Mouse (Mus musculus): ENCODE data around the gene Fnbp1l.

Fnbp1l gene

DNA sequence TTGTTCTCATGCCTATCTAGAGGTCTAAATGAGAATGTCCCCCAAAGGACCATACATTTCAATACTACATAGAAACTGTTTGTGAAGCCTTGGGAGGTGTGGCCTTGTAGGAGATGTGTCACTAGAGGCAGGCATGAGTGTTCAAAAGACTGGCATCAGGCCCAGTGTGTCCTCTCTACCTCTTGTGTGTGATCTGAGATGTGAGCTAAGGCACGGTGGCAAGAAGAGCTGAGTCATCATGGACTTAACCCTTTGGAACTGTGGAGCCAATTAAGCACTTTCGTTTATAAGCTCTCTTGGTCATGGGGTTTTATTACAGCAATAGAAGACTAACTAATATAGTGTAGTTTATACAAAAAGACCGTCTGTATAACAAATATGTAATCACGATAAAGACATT, 16.3 kb downstream of the Fnbp1l start:
- DNase-seq (ENCODE audit: low spot score) = no peak

DNA sequence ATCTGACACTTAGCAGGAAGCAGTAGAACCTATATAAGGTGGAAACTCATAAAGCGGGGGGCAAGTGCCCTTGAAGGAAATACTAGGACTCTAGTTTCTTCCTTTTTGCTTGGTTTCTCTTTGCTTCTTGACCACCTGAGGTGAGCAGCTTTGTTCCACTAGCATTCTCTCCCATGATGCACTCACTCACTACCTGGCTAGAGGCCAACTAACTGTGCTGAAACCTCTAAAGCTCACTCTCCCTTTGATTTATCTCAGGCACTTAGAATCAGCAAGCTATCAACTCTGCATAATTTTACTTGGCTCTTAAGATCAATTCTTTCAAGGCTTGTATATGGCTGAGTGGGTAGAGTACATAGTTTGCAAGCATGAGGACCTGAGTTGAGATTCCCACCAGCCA, 17.1 kb downstream of the Fnbp1l start:
- no peak for DNase-seq (ENCODE audit: low spot score)

DNA sequence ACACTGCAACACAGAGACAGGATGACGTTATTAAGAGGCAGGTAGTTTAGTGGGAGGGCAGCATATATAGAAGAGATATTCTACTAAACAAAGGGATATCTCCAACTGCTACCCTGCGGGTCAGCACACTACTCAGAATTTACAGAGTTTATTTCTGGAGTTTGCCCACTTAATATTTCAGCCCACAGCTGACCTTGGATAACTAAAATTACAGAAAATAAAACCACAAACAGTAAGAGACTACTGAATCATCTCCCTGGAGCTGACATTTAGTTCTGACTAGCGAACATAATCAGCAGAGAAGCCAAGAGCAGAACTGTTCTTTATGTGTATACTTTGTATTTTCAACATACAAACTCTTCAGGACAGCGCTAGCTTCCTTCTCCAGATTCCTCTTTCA, 20.2 kb downstream of the Fnbp1l start:
- DNase-seq (ENCODE audit: low spot score) = no peak

GRCm38 (mm10) chr3:122590804-122591203, 28.7 kb downstream of the Fnbp1l start:
- no peak for DNase-seq (ENCODE audit: low spot score)

DNA sequence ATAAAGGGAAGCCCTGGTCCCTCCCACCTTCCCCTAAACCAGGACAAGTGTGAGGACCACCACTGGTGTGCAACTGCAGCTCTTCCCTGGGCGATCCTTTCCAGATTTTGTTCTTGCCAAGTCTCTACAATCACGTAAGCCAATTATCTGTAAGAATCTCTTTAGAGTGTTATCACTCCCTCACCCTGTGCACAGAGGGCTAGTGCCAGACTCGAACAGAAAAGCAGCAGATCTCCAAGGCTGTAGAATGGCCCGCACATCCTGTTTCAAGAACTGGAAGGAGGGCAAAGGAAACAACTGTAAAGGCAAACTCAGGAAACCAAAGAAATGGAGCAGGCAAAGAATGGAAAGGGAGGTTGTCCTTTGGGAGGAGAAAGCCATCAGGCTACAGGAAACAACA, 29.2 kb downstream of the Fnbp1l start:
- DNase-seq (ENCODE audit: low spot score) = no peak

GRCm38 (mm10) chr3:122586918-122587641, 32.4 kb downstream of the Fnbp1l start:
- DNase-seq (ENCODE audit: low spot score) = no peak

- no peak for DNase-seq (ENCODE audit: low spot score)
These were observed 42.2 kb downstream of the Fnbp1l start for GRCm38 (mm10) chr3:122577360-122577759.

GRCm38 (mm10) chr3:122574921-122575320, 44.6 kb downstream of the Fnbp1l start:
- no peak for DNase-seq (ENCODE audit: low spot score)

DNA sequence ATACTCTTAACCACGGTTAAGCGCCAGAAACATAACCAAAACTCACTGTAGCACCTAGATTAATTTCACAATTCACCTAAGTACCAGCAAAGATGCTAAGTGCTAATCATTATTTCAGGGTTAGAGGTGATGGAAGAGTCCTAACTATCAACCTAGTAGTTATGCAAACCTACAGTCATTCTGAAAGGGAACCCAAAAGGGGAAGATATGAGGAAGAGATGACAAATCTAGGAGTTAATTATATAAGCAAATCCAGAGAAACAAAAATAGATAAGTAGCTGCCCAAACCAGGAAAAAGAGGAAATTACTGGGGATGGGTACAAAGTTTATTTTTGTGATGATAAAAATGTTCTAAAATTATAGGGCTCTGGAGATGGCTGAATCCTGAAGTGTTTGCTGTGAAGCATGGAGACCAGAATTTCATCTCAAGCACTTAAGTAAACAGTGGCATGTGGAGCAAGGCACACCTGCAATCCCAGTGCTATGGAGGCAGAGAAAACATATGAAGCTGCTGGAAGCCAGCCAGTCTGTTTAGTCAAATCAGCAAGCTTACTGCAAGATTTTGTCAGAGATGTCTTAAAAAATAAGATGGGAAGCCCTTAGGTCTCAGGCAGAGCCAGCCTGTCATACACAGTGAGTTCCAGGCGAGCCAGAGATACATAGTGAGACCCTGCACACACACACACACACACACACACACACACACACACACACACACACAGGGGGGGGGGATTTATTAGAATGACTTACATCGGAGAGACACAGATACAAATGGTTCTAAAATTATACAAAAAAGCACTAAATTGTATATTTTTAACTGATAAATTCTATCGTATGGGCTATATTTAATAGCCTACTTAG, 45.9 kb downstream of the Fnbp1l start:
- DNase-seq (ENCODE audit: low spot score) = no peak

GRCm38 (mm10) chr3:122566549-122566948, 53.0 kb downstream of the Fnbp1l start:
- DNase-seq (ENCODE audit: low spot score) = no peak

GRCm38 (mm10) chr3:122566112-122566511, 53.4 kb downstream of the Fnbp1l start:
- no peak for DNase-seq (ENCODE audit: low spot score)

GRCm38 (mm10) chr3:122565285-122565684, 54.2 kb downstream of the Fnbp1l start:
- DNase-seq (ENCODE audit: low spot score) = no peak

DNA sequence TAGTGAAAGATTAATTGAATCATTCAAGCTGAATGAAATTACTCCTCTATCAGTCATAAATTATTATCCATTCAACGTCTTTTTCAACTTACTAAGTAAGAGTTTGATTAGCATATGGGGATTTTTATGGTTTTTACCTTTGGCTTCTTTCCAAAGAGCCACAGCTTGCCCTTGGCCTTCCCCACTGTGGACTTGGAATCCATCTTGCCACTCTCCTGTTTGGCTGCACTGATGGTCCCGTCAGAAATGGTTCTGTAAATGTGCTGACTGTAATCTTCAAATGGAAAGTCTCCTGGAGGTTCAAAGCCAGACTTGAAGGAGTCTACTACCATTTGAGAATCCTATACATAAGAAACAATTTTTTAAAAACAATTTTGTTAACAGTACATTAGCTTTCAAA, 61.7 kb downstream of the Fnbp1l start:
- no peak for DNase-seq (ENCODE audit: low spot score)

- DNase-seq (ENCODE audit: low spot score) = no peak
These were observed 68.3 kb downstream of the Fnbp1l start for GRCm38 (mm10) chr3:122551174-122551573.

DNA sequence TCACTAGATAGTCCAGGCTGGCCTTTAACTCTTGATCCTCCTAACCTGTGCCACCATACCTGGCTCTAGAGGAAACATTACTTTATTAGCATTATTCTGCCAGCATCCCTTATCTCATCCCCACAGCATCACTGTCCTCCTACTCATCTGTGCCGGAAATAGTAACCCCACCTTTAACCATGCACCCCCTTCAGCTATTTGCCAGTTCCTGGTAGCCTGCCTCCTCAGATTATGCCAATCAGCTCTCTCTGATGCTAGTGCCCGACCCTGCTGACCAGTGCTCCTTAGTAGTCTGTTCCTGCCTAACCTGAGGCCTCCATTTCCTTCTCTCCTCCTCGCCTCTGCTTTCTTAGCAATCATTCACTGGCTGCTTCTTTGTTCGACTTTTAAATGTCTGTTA, 72.0 kb downstream of the Fnbp1l start:
- DNase-seq (ENCODE audit: low spot score) = no peak

DNA sequence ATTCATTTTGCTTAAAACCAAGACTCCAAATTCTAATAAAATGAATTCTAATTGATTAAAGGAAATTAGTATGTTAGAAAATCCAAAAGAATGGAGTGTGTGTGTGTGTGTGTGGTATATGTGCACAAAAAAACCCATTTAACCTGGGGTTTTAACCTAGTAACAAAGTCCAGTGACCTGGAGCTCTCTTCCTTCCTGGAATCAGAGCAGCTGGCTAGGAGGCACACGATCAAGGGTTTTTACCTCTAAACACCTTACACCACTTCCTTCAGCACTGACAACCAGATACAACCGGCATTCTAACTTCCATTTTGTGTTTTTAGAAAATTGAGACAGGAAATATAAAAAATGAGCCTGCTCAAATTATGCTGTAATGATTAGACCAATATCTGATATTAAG, 74.2 kb downstream of the Fnbp1l start:
- no peak for DNase-seq (ENCODE audit: low spot score)

DNA sequence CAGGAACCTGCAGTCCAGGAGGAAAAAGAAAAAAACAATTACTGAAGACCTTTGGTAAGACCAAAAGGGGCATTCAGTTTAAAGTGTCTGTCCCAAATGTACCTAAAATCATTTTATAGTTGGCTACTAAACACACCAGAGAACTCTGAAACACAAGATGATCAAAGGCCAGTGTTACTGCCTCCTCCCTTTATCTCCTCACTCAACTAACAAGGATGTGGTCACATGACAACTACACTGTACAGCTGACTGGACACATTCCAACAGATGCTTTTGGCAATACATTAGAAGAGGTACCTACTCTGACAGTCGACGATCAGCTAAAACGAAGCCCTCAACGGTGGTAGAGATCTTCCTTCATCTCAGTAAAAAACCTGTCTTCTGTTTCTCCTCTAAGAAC, 78.6 kb downstream of the Fnbp1l start:
- DNase-seq (ENCODE audit: low spot score) = no peak

DNA sequence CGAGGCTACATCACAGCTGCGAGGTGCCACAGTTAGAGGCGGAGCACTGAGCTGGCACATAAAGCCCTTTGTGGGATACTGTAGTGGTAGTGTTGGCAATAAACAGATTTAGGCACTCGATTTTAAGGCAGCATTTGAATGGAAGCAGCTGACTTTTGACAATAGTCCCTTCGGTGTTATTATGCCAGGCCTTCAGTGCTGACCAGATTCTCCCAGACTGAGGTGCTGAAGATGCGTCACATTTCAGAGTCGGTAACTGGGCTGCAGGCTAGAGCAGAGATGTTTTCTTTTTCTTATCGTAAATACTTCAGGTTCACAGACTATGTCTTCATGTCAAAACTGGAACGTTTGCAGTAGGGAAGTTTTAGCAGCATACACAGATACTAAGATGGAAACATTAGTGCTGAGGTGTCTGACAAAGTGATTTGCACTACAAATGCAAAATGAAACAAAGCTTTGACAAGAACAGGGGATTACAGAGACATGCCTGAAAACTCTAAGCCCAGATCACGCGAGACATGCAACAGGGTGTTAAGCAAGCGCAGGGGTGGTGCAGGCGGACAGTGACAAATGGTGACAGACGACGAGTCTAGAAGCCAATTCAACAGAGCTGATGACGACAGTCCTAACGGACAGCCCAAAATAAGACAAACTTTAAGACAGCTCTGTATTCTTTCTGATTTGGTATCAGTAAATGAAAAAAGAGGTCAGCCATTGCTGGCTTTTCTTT, 79.4 kb downstream of the Fnbp1l start:
- no peak for DNase-seq (ENCODE audit: low spot score)

DNA sequence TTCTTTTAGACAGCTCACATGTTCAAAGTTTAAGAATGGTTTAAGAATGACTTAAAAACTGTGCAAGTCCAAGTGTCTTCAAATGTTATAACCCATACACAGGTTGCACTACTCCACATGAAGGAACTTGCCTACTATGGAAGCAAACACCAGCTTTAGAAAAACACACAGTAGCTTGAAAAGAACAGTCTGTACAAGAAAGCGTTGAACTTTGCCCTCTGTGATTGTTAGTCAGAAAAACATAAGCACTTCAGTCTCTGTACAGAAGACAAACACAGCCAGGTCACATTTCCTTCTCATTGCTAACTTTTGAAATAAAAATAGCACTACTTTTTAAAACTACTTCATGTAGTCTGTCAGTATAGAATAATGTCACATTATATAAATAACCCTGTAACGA, 80.7 kb downstream of the Fnbp1l start:
- no peak for DNase-seq (ENCODE audit: low spot score)

- DNase-seq (ENCODE audit: low spot score) = no peak
These were observed 83.4 kb downstream of the Fnbp1l start for GRCm38 (mm10) chr3:122535938-122536703.

DNA sequence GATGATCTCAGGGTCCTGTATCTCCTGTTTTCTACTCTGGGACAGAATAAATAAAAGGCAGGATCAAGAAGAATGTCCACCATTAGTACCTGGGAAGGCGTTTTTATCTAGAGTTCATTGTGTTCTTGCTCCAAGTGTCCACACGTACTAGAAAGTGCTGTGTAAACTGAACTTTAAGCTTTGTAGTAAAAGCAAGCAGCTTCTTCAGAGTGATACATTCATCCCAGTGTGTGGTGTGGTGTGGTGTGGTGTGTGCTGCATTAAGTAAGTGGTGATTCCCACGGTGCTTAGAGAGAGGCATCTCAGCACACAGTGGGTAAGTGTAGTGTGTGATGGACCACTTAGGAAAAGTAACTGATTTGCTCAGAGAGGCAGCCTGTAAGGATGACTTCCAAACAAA, 91.0 kb downstream of the Fnbp1l start:
- DNase-seq (ENCODE audit: low spot score) = no peak

- DNase-seq (ENCODE audit: low spot score) = no peak
These were observed 98.2 kb downstream of the Fnbp1l start for GRCm38 (mm10) chr3:122521294-122521693.
